Mouse (Mus musculus) mouse trophoblast stem cell (cell line): ENCODE measurements around the gene Sox13.
"Not testable (repeated sequence)": the region's sequence is repeated elsewhere in the genome, so short reads cannot be mapped to it uniquely, and the experiment has no call there.

ENCODE experiments used
- in situ Hi-C, 2 experiments: fragments of 300-500 bp; cut with MseI, MboI; formaldehyde crosslinking; loops; 2 replicates in 1 of 2; 3 replicates in 1 of 2; pipeline ENCODE4 v1.15.1; 2025

The Sox13 gene

GRCm38 (mm10) chr1:133368644-133369043, 55.5 kb downstream of the Sox13 start:
- in situ Hi-C loops = no loop called here

GRCm38 (mm10) chr1:133367606-133368488, 56.3 kb downstream of the Sox13 start:
- in situ Hi-C loops = no loop called here

GRCm38 (mm10) chr1:133366951-133367605, 57.1 kb downstream of the Sox13 start:
- in situ Hi-C loops = no loop called here

GRCm38 (mm10) chr1:133364890-133365289, 59.3 kb downstream of the Sox13 start:
- in situ Hi-C loops = no loop called here

GRCm38 (mm10) chr1:133364022-133364630, 60.1 kb downstream of the Sox13 start:
- in situ Hi-C loops = no loop called here

- in situ Hi-C loops = no loop called here
Measured at GRCm38 (mm10) chr1:133363276-133364021, 60.7 kb downstream of the Sox13 start, which contains the start of gene Etnk2. Gene Etnk2, plus strand, starts transcription at chr1:133363572.

- in situ Hi-C loops = no loop called here
Measured at GRCm38 (mm10) chr1:133362103-133362502, 62.1 kb downstream of the Sox13 start.

- in situ Hi-C loops = no loop called here
Measured at GRCm38 (mm10) chr1:133361006-133361405, 63.2 kb downstream of the Sox13 start.

GRCm38 (mm10) chr1:133356330-133356729, 67.8 kb downstream of the Sox13 start:
- in situ Hi-C loops = loop anchor here in 1 of 2 experiments (5.0 kb wide), 1 partner anchor 39 kb away; no protein-coding TSS in a partner anchor

GRCm38 (mm10) chr1:133355912-133356311, 68.3 kb downstream of the Sox13 start:
- in situ Hi-C loops = loop anchor here in 1 of 2 experiments (5.0 kb wide), 1 partner anchor 39 kb away; no protein-coding TSS in a partner anchor

GRCm38 (mm10) chr1:133355469-133355868, 68.7 kb downstream of the Sox13 start:
- in situ Hi-C loops = loop anchor here in 1 of 2 experiments (5.0 kb wide), 1 partner anchor 38 kb away; no protein-coding TSS in a partner anchor

- in situ Hi-C loops = loop anchor here in 1 of 2 experiments (5.0 kb wide), 1 partner anchor 36 kb away; no protein-coding TSS in a partner anchor
Measured at GRCm38 (mm10) chr1:133353371-133353809, 70.8 kb downstream of the Sox13 start.

- in situ Hi-C loops = loop anchor here in 1 of 2 experiments (5.0 kb wide), 1 partner anchor 34 kb away; no protein-coding TSS in a partner anchor
Measured at GRCm38 (mm10) chr1:133351762-133352161, 72.4 kb downstream of the Sox13 start.

- in situ Hi-C loops = loop anchor here in 1 of 2 experiments (5.0 kb wide), 1 partner anchor 33 kb away; no protein-coding TSS in a partner anchor
Measured at GRCm38 (mm10) chr1:133350210-133350609, 74.0 kb downstream of the Sox13 start, which contains the start of gene Ren1. Gene Ren1, plus strand, starts transcription at chr1:133350510.

GRCm38 (mm10) chr1:133347693-133348520, 76.3 kb downstream of the Sox13 start:
- in situ Hi-C loops = no loop called here

GRCm38 (mm10) chr1:133347226-133347625, 77.0 kb downstream of the Sox13 start:
- in situ Hi-C loops = no loop called here

- in situ Hi-C loops = no loop called here
Measured at GRCm38 (mm10) chr1:133346531-133346930, 77.6 kb downstream of the Sox13 start.

- in situ Hi-C loops = no loop called here
Measured at GRCm38 (mm10) chr1:133344357-133344756, 79.8 kb downstream of the Sox13 start.

- in situ Hi-C loops = not testable (repeated sequence)
Measured at GRCm38 (mm10) chr1:133340403-133340802, 83.8 kb downstream of the Sox13 start.

GRCm38 (mm10) chr1:133333937-133334336, 90.2 kb downstream of the Sox13 start:
- in situ Hi-C loops = no loop called here
